In the genomic region with DNA sequence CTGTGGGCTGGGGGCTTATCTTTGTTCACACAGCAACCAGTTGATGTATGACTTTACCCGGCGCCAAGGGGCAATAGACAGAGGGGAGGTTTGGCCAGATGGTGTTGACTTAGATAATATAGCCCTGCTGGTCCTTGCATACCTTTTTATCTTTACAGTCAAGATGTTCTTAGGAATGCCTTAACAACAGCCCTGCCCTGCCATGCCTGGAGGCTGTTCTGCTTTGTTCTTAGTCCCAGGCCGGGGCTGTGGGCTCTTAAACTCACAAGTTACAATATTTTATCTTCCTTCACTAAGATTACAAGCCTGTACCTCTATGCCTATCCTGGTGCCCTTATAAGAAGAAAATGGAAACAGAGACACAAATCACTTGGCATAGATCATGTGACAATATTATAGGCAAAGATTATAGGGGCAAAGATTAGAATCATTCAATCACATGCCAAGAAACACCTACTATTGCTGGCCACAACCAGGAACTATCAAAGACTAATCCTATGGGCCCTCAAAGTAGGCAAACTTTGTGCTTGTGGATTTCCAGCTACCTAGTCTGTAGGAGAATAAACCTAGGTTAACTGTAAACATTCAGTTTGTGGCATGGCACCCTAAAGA, we compare ENCODE assay signal across 27 mouse cellular contexts. TPM values are rescaled to one million over a fixed set of nuclear protein-coding genes. Genes with fewer than 3 reads are reported as not detected.
DNase-seq lines count a peak whose midpoint lies in the region; ATAC-seq and TF ChIP-seq lines count a peak whose summit lies in the region.
"Had no signal": no experiment of that assay in that cellular context is flagged by ENCODE, and none has a peak within 500 bp of the region (broad histone marks: within the 10 kb centered on the region; RNA-seq: fewer than 3 reads in every experiment).

No protein-coding gene starts in this region.

- H3K27me3 ChIP-seq in ES-Bruce4 (ENCODE audit: control insufficient read depth, insufficient read depth, low read length, poor library complexity, severe bottlenecking): no peaks in the 10 kb centered on the region
- no peaks in the 10 kb centered on the region for H3K27me3 ChIP-seq in liver, embryonic 12.5 days (replicated peaks)
- H3K27me3 ChIP-seq in kidney, embryonic 15.5 days: no peaks in the 10 kb centered on the region
- H3K27me3 ChIP-seq: embryonic facial prominence, embryonic 12.5 days; forebrain, embryonic 12.5 days; heart, embryonic 15.5 days; hindbrain, embryonic 15.5 days; lung, embryonic 15.5 days; Patski; stomach, embryonic 15.5 days had no signal

- peak overlapping the region; percentile 23 for H3K4me2 ChIP-seq in liver, embryonic 12.5 days
- H3K4me2 ChIP-seq in kidney, embryonic 15.5 days: no peak overlapping the region
- H3K4me2 ChIP-seq: embryonic facial prominence, embryonic 12.5 days; forebrain, embryonic 12.5 days; heart, embryonic 15.5 days; hindbrain, embryonic 15.5 days; lung, embryonic 15.5 days; stomach, embryonic 15.5 days had no signal

- H3K27ac ChIP-seq in ES-Bruce4 (ENCODE audit: insufficient read depth, low read length): peak overlapping the region; percentile 33; the same call in 1 of the 2 replicates
- H3K27ac ChIP-seq in liver, embryonic 12.5 days: peak overlapping the region; percentile 77
- H3K27ac ChIP-seq in kidney, embryonic 15.5 days: no peak overlapping the region
- H3K27ac ChIP-seq: embryonic facial prominence, embryonic 12.5 days; forebrain, embryonic 12.5 days; heart, embryonic 15.5 days; hindbrain, embryonic 15.5 days; lung, embryonic 15.5 days; midbrain, embryonic 10.5 days; stomach, embryonic 15.5 days had no signal

- peak; percentile 79 for ATAC-seq in liver, embryonic 12.5 days
- ATAC-seq in megakaryocyte progenitor cell, adult 5-6 weeks (replicated peaks; ENCODE audit: poor library complexity): peak; percentile 31; the same call in 1 of the 2 replicates
- ATAC-seq in kidney, embryonic 15.5 days (replicated peaks; ENCODE audit: low FRiP score): no peak
- ATAC-seq: midbrain, embryonic 16.5 days; Patski had no signal

- H3K9ac ChIP-seq in ES-Bruce4 (ENCODE audit: low read depth, poor library complexity, severe bottlenecking): no peak overlapping the region
- no peak overlapping the region for H3K9ac ChIP-seq in liver, embryonic 12.5 days
- no peak overlapping the region for H3K9ac ChIP-seq in kidney, embryonic 15.5 days
- H3K9ac ChIP-seq: embryonic facial prominence, embryonic 12.5 days; forebrain, embryonic 12.5 days; heart, embryonic 15.5 days; hindbrain, embryonic 15.5 days; lung, embryonic 15.5 days; stomach, embryonic 15.5 days had no signal

- no peaks in the 10 kb centered on the region for H3K4me1 ChIP-seq in ES-Bruce4 (ENCODE audit: control insufficient read depth, insufficient read depth, low read length)
- peaks cover 34% of the 10 kb centered on the region for H3K4me1 ChIP-seq in liver, embryonic 12.5 days
- no peaks in the 10 kb centered on the region for H3K4me1 ChIP-seq in kidney, embryonic 15.5 days
- H3K4me1 ChIP-seq: embryonic facial prominence, embryonic 12.5 days; forebrain, embryonic 12.5 days; hindbrain, embryonic 15.5 days; lung, embryonic 15.5 days; midbrain, embryonic 10.5 days; stomach, embryonic 15.5 days had no signal

- no peaks in the 10 kb centered on the region for H3K9me3 ChIP-seq in ES-Bruce4 (replicated peaks; ENCODE audit: control insufficient read depth, insufficient read depth, low read length, poor library complexity, severe bottlenecking)
- H3K9me3 ChIP-seq in liver, embryonic 12.5 days (replicated peaks): no peaks in the 10 kb centered on the region
- H3K9me3 ChIP-seq in kidney, embryonic 15.5 days (replicated peaks): no peaks in the 10 kb centered on the region
- H3K9me3 ChIP-seq: embryonic facial prominence, embryonic 12.5 days; forebrain, embryonic 12.5 days; heart, embryonic 15.5 days; hindbrain, embryonic 15.5 days; lung, embryonic 15.5 days; midbrain, embryonic 10.5 days; stomach, embryonic 15.5 days had no signal

- no peak for TF ChIP-seq POLR2A in ES-Bruce4 (IDR thresholded peaks at IDR 0.05; ENCODE audit: insufficient read depth, low read length)

- TF ChIP-seq EP300 in ES-Bruce4 (IDR thresholded peaks at IDR 0.05; ENCODE audit: insufficient read depth, low read depth, low read length): no peak

- TF ChIP-seq CTCF in ES-Bruce4 (IDR thresholded peaks at IDR 0.05; ENCODE audit: low read depth, low read length): no peak

- H3K4me3 ChIP-seq in ES-Bruce4 (ENCODE audit: low read depth, low read length): no peak overlapping the region
- no peak overlapping the region for H3K4me3 ChIP-seq in liver, embryonic 12.5 days
- no peak overlapping the region for H3K4me3 ChIP-seq in kidney, embryonic 15.5 days (replicated peaks)
- H3K4me3 ChIP-seq: embryonic facial prominence, embryonic 12.5 days; forebrain, embryonic 12.5 days; heart, embryonic 15.5 days; hindbrain, embryonic 15.5 days; lung, embryonic 15.5 days; midbrain, embryonic 10.5 days; myocyte; stomach, embryonic 15.5 days had no signal

- 5% methylated on average over 3 of the region's 3 CpGs for WGBS in liver, embryonic 12.5 days (ENCODE audit: insufficient replicate concordance)
- 47% methylated on average over 3 of the region's 3 CpGs for WGBS in kidney, embryonic 15.5 days

- peak; percentile 14 for DNase-seq in embryo, embryonic 10 days (ENCODE audit: low spot score)
- DNase-seq in embryo, embryonic 10.5 days (ENCODE audit: low spot score): no peak
- no peak for DNase-seq in spleen, postnatal 36 days (ENCODE audit: low spot score in 2 of 2)
- DNase-seq: adrenal gland, adult 8-10 months; cerebellum, adult 11-12 months; cerebellum, postnatal 10 days; gastrocnemius, postnatal 14 days; heart, adult 11 months; layer of hippocampus, adult 9-11 months; lung, postnatal 4 days; right cerebral cortex, adult 18-20 months; right cerebral cortex, postnatal 4 days; thymus, postnatal 25 days had no signal

- H3K36me3 ChIP-seq in ES-Bruce4 (ENCODE audit: control insufficient read depth, insufficient read depth, low read length, poor library complexity, severe bottlenecking): peaks cover 28% of the 10 kb centered on the region
- H3K36me3 ChIP-seq in liver, embryonic 12.5 days: peaks cover 48% of the 10 kb centered on the region
- H3K36me3 ChIP-seq in kidney, embryonic 15.5 days: peaks cover 31% of the 10 kb centered on the region
- H3K36me3 ChIP-seq: stomach, embryonic 15.5 days had no signal

RNA-seq across cellular contexts. Expression of a gene that starts 23.5 kb away (rescaled TPM):
- polyA plus RNA-seq in ES-Bruce4 (2011; ENCODE audit: insufficient read depth, insufficient read length, low read depth, missing spikeins): 68.5 and 77.7 TPM in 2 replicates
- 61.4 and 65.9 TPM in 2 replicates for polyA plus RNA-seq in liver, embryonic 12.5 days (2016; fragmentation: Nextera tagmentation; extraction: Ambion mirVana)
- total RNA-seq in megakaryocyte progenitor cell, adult 5-6 weeks (2015): 52.5 and 63.5 TPM in 2 replicates
- 34.2 and 39.8 TPM in 2 replicates for total RNA-seq in megakaryocyte progenitor cell, adult 5-6 weeks (2017)
- polyA plus RNA-seq in kidney, embryonic 15.5 days (2015; fragmentation: Nextera tagmentation; extraction: Ambion mirVana): 76.8 and 78.5 TPM in 2 replicates

RNA-seq across cellular contexts. Expression of a gene that starts 33.7 kb away (rescaled TPM):
- 39.5 and 52.2 TPM in 2 replicates for polyA plus RNA-seq in ES-Bruce4 (2011; ENCODE audit: insufficient read depth, insufficient read length, low read depth, missing spikeins)
- polyA plus RNA-seq in liver, embryonic 12.5 days (2016; fragmentation: Nextera tagmentation; extraction: Ambion mirVana): 33.4 and 33.6 TPM in 2 replicates
- 30.7 and 34.6 TPM in 2 replicates for total RNA-seq in megakaryocyte progenitor cell, adult 5-6 weeks (2015)
- total RNA-seq in megakaryocyte progenitor cell, adult 5-6 weeks (2017): 11.5 and 32.2 TPM in 2 replicates
- 42.3 and 45.9 TPM in 2 replicates for polyA plus RNA-seq in kidney, embryonic 15.5 days (2015; fragmentation: Nextera tagmentation; extraction: Ambion mirVana)
